Mouse (Mus musculus): Measurements from ENCODE around the gene Cnpy3. TPM values are rescaled to one million over a fixed set of nuclear protein-coding genes. Genes with fewer than 3 reads are reported as not detected.

The Cnpy3 gene
- total RNA-seq, 2 experiments from 2014 or later = 66.6 TPM

DNA sequence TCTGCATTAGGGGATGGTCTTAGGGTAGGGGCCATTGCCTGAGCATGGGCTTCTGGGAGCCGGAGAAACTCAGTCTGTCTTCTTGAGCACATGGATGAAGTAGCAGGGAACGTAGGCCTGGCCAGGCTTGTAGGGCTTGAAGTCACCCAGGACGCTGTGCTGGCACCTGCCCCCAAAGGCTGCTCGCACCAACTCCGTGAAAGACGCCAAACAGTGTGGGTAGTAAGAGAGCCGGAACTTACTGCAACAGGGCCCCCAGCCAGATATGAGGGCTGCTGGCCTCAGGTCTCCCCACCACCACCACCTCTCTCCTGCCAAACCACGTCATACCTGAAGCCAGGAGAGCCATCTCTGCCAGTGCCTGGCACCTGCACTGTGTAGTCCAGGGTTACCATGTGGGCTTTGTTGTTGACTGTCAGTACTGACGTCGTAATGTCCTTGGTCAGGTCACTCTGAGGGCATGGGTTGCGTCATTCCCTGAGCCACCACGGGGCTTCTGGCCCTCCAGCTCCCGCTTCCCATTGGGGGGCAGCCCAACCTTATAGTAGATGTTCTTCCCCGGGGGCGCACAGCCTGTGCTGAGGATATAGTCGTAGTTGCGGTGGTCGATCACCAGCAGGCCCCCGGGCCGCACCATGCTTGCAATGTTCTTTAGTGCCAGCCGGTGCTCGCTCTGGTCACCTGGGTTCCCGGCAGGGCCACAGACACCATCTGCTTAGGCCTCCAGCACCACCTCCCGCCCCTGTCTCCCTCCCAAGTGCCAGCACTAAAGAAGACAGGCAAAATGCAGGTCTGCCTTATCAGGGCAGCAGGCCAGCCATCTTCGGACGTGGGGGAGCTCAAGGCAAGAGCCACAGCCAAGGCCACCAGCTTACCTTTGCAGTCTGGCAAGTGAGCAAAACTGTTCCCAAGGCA is 26.0 kb downstream of the Cnpy3 start:
- DNase-seq (ENCODE audit: low spot score in 2 of 2) = no peak
- intact Hi-C loops (cut with DNase I) = no loop called here

GRCm38 (mm10) chr17:46725273-46725672 is 26.7 kb downstream of the Cnpy3 start:
- no peak for DNase-seq (ENCODE audit: low spot score in 2 of 2)
- intact Hi-C loops (cut with DNase I) = no loop called here

GRCm38 (mm10) chr17:46724477-46725084 is 27.4 kb downstream of the Cnpy3 start:
- no peak for DNase-seq (ENCODE audit: low spot score in 2 of 2)
- intact Hi-C loops (cut with DNase I) = no loop called here

- no peak for DNase-seq (ENCODE audit: low spot score in 2 of 2)
- intact Hi-C loops (cut with DNase I) = no loop called here
Observed at GRCm38 (mm10) chr17:46721077-46721476, 30.9 kb downstream of the Cnpy3 start.

GRCm38 (mm10) chr17:46714756-46715481 is 37.1 kb downstream of the Cnpy3 start:
- intact Hi-C loops (cut with DNase I) = loop anchor here (5.0 kb wide), 1 partner anchor 43 kb away; the partner anchor contains the start of gene Rrp36
- no peak for DNase-seq (ENCODE audit: low spot score in 2 of 2)

DNA sequence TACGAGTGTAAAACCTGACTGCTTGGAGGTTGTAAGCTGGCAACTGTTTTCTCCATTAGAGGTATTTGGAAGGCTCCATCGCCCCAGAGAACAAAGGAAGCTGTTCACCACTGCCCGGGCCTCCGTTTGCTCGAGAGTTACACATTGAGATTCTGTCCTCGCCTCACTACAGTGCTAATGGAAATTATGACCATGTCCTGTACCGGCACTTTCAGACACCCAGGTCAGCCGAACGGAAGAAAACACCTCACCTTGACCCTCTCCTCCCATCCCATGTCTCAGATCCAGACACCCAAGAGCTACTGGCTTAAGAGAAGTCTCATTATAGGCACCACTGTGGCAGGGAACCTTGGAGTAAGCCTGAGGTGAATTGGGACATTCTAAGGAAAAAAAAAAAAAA is 38.2 kb downstream of the Cnpy3 start:
- intact Hi-C loops (cut with DNase I) = loop anchor here (5.0 kb wide), 1 partner anchor 42 kb away; the partner anchor contains the start of gene Rrp36
- no peak for DNase-seq (ENCODE audit: low spot score in 2 of 2)

- intact Hi-C loops (cut with DNase I) = loop anchor here (5.0 kb wide), 1 partner anchor 40 kb away; the partner anchor contains the start of gene Rrp36
- DNase-seq (ENCODE audit: low spot score in 2 of 2) = no peak
Observed at GRCm38 (mm10) chr17:46712442-46712841, 39.6 kb downstream of the Cnpy3 start.

DNA sequence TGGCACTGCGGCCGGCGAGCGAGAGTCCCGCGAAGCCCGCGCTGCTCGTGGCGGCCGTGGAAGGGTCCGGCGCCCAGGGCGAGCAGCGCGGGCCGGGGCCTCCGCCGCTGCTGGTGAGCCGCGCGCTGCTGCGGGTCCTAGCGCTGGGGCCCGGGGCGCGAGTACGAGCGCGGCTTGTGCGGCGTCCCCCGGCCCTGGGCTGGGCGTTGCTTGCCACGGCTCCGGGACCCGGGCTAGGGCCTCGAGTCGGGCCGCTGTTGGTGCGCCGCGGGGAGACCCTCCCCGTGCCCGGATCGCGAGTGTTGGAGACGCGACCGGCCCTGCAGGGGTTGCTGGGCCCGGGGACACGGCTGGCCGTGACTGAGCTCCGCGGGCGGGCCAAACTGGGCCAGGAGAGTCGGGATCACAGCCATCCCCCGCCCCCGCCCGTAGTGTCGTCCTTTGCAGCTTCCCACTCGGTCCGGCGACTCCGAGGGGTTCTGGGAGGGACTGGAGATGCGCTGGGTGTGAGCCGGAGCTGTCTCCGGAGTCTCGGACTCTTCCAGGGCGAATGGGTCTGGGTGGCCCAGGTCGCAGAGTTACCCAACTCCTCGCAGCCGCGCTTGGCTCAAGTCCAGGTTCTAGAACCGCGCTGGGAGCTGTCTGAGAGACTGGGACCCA is 40.3 kb downstream of the Cnpy3 start:
- DNase-seq (ENCODE audit: low spot score in 2 of 2) = peak; percentile 33 to 34
- intact Hi-C loops (cut with DNase I) = loop anchor here (5.0 kb wide), 1 partner anchor 39 kb away; the partner anchor contains the start of gene Rrp36

DNA sequence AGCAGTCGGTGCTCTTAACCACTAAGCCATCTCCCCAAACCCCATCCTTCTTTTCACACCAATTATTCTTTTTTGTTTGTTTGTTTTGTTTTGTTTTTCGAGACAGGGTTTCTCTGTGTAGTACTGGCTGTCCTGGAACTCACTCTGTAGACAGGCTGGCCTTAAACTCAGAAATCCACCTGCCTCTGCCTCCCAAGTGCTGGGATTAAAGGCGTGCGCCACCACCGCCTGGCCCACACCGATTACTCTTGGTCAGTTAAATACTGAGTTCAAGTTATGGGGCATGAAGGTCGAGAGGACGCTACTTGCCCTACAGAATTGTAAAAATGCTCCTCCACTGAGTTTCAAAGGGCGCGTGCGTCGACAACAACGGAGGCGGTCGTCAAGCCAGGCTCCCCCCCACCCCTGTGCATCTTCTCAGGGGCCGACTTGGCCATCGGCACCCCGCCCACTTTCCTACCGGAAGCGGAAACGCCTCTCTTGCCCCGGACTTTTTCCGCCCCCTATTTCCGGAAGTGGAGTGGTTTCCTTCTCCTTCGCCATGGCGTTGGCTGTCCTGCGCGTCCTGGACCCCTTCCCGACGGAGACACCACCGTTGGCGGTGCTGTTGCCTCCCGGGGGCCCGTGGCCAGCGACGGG is 40.9 kb downstream of the Cnpy3 start, which contains the start of gene Pex6:
TSS of gene Pex6 (plus strand) at position 505 of the 639 bp plus-strand sequence.
- intact Hi-C loops (cut with DNase I) = loop anchor here (5.0 kb wide), 1 partner anchor 39 kb away; the partner anchor contains the start of gene Rrp36
- peak; percentile 92 to 93 for DNase-seq (ENCODE audit: low spot score in 2 of 2)

GRCm38 (mm10) chr17:46706375-46707089 is 45.5 kb downstream of the Cnpy3 start:
- intact Hi-C loops (cut with DNase I) = no loop called here
- DNase-seq (ENCODE audit: low spot score in 2 of 2) = no peak

DNA sequence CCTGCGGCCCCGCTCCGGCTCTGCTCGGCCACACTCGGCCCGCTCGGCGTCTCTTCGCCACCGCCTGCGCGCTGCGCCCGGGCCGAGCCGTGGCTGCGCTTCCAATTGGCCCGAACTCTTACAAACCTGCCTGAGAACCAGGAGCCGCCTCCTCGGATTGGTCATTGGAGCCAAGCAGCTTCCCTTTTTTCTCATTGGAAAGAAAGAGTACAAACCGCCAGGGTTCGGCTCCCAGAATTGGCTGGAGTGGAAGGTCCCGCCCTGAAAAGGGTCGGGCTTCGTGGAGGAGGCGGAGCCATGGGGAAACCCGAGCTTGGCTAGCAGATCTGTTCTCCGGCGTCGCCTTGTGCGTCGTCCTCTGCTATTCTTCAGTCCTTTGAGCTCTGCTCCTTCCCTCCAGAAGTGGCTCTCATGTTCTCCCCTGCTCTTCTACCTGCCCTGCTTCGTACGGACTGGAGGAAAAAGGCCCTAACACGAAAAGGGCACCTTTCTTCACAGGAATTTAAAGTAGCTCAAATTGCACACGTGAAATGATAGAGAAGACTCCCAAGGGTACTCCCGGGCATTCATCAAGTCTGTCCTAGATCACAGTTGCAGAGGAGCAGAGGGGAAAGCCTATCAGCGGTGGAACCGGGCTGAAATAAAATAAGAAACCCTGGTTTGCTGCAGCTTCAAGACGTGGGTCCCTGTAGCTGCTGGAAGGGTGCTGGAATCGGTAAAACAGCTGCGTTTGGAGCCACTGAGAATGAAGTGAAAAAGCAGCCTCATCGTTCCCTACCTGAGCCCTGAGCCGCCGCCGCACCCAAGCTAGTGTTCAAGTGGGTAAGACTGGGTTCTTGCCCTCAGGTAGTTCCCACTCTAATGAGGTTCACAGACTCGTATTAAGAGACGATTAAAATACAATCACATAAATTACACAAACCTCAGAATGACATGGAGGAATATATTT is 46.9 kb downstream of the Cnpy3 start, which contains the start of gene Ppp2r5d:
TSS of gene Ppp2r5d (minus strand) at position 225 of the 949 bp plus-strand sequence.
- DNase-seq (ENCODE audit: low spot score in 2 of 2) = peak; percentile 95 to 96
- intact Hi-C loops (cut with DNase I) = no loop called here

DNA sequence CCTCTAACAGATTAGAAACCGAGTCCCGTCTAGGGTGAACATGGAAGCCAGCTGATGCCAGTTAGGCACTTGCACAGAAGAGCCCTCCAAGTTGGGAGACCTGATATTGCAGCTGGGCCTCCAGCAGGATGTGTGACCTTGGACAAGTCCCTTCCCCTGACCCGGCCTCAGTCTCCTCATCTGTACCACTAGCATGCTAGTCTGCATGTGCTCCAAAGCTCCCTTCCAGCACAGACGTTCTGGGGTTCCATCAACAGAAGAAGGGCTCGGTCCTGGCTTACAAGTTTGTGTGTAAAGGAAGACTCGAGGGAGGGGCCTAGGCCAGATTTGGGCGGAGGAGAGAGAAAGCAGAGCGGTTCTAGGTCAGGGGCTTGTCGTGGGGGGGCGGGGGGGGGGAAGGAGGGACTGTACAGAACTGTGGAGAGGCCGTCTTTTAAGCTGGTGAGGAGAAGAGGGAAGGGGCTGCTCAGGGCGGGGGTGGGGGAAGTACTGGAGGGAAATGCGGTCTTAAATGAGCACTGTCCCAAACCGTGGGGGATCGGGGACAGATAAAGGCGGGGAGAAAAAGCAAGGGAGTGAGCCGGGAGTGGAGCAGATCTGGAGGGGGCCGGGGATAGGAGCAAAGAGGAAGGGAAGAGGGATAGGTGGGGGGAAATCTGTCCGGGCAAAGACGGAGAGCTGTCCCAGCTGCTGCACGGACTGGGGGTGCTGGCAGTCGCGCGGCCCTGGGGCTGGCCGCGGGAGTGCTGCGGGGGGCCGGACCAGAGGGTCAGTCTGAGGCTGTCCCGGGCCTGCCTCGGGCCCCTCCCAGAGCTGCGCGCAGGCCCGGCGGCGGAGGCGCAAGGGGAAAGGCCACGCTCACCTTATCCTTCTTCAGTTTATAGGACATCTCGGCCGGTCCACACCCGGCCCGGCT is 47.8 kb downstream of the Cnpy3 start:
- intact Hi-C loops (cut with DNase I) = no loop called here

DNA sequence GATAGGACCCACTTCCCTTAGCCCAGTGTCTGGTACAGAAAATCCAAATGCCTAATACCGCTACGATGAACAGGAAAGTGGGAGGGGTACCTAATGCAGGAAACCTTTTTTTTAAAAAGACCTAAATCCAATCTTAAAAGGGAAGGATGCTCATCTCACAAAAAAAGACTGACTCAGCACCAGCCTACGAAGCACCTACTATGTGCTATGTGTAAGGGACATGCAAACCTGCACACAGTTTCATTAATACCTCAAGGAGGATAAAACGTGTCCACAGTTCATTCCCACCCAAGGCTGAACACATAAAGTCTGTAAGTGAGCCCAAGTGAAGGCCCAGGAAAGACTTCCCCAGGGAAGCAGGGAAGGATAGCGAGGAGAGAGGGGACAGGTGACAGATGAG is 49.5 kb downstream of the Cnpy3 start:
- intact Hi-C loops (cut with DNase I) = no loop called here
- DNase-seq (ENCODE audit: low spot score in 2 of 2) = no peak

More for the DNA sequence above, 47.8 kb downstream of the Cnpy3 start:
- DNase-seq (ENCODE audit: low spot score in 2 of 2) = no peak

DNA sequence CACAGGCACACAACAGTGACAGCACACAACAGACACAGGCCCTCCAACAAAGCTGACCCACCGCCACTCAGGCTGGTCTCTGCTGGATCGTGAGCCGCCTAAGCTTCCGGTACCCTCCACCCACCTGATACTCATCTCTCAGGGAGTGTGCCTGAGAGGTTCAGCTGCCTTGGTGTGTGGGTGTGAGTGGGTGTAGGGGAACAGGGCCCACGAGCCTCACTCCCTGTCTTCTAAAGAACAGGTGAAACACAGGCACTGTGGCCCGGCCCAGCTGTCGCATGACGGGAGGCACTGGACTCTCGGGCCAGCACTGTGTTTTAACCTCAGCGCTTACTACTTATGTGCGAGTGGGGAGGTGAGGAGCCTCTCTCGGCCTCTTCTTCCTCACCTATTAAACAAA is 49.9 kb downstream of the Cnpy3 start:
- DNase-seq (ENCODE audit: low spot score in 2 of 2) = no peak
- intact Hi-C loops (cut with DNase I) = no loop called here

DNA sequence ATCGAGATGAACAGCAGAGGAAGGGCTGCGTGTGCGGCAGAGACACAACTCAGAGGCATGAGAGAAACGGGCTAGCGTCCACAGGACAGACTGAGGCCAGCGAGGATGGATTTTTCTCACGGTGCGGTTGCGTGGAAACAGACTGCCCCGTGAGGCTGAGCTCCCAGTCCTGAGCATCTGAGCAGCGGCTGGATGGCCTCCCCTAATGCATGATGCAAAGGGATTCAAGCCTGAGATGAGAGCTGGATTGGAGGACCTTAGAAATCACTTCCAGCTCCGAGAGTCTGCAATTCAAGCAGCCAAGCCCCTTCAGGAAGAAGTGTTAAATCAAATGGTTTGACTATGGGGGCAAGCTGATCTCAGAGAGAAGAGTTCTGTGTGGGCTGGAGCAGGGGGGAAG is 50.5 kb downstream of the Cnpy3 start:
- intact Hi-C loops (cut with DNase I) = no loop called here
- no peak for DNase-seq (ENCODE audit: low spot score in 2 of 2)

GRCm38 (mm10) chr17:46699912-46700311 is 52.1 kb downstream of the Cnpy3 start:
- DNase-seq (ENCODE audit: low spot score in 2 of 2) = no peak
- intact Hi-C loops (cut with DNase I) = no loop called here

Data from left cerebral cortex, postnatal 36 days (tissue).